Mouse (Mus musculus): Measurements from ENCODE around the gene Hmga2.

Hmga2 gene

DNA sequence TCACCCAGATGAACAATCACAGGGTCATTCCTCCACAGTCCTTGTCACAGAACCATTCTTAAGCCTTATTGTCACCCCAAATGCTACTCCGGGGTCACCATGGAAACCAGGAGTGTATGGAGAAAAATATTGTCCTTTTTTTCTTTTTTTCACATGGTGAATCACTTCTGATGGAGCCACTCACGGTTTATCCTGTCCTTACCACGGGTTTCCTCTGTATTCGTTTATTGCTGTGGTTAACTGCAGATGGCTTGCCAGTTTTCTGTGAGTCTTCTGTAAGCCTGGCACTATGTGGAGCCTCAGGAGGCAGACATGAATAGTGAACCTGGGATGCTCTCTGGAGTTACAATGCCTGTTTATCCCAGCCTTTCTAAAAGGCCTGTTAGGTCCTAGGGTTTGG is 53.4 kb downstream of the Hmga2 start:
- no peak for DNase-seq

DNA sequence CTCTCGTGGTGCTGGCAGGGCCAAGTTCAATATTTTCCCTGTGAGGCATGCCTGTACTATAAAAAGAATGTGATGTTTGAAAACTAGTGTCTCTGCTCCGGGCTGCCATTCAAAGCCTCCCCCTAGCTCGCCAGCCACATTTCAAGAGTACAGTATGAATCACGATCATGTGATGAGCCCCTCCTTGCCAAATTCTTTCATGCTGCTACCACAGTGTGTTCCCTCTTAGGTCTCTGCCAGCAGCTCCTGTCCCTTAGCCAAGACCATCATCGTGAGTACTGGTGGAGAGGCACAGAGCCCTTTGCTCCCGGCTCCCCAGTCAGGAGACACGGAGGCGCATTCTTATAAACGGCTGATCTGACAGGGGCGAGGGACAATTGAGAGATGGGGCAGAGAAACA is 54.2 kb downstream of the Hmga2 start:
- peak; percentile 87 for DNase-seq

DNA sequence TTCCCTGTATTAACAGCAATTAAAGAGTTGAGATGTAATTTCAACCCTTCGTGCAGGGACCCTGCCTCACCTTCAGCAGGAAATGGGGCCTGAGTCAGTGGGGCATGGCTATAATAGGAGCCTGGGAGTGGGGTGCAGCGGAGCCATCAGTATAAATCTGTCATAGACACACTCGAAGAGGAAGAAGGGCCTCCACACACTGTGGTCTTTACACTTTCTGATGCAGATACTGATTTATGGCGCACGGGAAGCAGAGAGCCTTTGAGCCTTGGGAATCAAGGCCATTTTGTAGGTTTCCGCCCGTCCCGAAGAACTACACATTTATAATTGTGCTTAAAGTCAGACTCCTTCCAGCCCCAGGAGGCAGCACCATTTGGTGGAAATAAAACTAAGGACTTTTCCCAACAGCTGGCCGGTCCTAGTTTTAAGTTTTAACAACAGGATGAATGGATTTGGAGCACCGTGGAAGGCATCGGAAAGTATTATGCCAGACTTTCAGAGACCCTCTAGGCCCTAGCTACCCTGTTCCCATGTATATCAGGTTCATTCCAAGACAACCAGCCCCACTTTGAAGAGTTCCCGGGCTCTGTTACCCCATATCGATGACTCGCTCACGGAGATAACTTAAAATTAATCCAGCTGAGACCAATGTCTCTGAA is 55.2 kb downstream of the Hmga2 start:
- DNase-seq, result peak; percentile 29

DNA sequence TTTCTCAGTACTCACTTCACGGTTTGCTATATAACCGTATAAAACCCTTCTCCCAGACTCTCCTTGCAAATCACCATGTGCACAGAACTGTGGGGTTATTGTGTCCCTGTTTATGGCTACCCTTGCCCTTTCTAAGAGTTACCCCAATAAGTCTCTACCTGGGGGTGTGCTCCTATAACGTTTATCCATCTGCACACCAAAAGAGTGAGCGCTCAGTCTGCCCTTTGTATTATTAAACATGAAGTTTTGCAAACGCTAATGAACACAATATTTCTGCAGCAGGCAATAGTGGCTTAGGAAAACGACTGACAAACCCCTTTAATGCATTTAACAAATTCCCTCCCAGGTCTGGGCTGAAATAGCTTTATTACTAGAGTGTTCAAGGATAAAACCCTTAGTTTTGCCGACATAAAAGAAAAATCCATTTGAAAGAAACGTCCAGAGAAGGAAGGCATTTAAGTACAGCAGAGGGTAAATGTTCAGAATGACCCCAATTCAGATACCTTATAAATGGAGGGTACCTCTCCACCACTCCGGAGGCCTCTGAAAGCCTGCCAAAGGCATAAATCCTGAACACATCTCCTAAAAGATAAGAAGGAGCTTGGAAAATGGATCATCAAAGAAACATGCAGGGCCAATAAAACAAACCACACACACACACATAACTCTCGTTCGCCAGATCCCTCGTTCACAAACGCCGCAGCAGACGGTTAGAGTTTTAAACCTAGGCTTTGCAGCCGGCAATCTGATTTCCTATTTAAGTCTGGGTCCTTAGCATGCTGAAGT is 57.3 kb downstream of the Hmga2 start:
- DNase-seq, result no peak

DNA sequence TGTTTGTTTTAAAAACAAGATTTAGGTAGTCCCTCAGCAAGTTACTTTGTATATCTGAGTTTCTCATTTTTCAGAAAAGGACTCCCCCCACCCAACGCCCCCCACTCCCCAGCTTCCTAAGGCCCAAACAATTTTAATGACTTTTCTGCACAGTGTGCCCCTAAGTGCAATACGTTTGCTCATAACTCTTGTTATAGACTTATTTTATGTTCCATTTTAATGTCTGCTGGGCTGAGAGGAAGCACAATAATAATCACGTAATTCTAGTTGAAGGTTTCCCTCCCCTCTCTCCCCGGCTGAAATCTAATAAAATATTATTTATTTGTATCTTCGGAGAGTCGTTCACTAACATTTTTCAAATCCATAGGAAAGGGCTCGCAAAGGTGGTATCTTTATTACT is 58.1 kb downstream of the Hmga2 start:
- DNase-seq, result no peak

DNA sequence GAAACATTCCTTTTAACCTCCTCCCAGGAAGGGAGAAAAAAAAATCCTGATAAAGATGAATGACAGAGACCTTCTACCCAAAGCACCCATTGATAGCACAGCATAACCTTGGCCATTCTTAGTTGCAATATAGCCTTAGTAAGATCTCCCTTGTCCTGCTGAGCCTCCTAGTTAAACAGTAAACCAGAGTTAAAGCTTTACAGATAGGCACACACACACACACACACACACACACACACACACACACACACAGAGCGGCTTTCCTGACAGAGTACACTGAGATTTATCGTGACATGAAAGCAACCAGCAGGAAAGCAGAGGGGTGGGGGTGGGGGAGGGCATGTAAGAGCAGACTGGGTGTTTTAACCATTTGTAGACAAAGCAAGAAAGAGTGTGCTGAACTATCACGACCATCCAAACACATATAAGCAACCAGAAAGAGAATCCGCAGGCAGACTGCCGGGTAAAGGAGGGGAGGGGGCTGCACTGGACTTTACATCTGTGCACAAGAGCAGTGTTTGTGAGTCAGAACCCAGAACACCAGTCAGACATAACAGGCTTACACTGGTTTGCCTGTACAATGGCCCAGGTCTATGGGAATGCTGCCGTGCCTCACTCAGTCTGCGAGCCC is 58.7 kb downstream of the Hmga2 start:
- peak; percentile 82 for DNase-seq

DNA sequence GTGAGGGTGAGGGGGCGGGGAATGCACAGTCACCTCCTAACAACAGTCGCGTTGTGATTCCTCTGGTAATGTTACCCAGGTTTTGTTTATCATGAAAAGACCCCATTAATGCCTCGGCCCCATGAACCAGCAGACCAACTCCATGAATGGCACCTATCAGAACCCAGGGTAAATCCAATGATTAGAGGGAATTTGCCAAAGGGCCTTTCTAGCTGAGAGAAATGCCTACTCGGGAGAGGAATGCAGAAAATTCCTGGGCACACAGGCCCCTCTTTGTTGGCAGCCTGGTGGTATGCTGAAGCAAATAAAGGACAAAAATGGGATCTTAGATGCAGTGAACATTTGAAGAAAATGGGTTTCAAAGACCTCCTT is 59.2 kb downstream of the Hmga2 start:
- DNase-seq, result no peak

DNA sequence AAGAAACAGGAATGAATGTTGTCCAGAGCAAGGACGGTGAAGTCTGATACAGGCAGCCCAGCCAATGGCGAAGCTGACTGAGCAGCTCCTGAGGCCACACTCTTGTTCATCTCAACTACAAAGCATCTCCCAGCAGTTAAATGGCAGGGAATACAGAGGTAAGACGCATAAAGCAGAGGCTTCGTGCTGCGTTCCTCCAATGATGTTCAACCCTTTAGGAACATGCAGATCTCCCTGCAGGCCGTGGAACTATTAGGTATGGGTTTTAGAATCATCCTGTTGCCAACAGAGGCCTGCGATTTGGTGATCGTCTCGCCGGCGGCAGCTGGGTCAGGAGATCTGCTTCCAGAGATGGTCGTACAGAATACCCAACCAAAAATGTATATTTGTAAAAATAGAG is 59.6 kb downstream of the Hmga2 start:
- DNase-seq, result no peak

DNA sequence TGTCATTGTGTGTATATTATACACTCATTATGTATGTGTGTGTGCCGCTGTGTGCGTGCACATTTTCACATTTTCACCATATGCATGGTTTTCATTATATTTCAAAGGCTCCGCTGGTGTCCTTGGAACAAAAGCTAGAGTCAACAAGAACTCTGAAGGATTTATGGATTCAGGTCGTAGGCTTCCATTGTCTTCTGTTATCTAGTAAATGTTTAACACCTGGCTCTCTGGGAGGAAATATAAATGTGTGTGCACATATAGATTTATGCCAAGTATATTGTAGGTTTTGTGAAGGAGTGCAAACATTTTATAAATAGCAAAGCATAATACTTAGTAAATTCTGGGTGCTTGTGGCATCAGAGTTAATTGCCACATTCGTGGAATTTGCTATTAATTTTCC is 64.1 kb downstream of the Hmga2 start:
- DNase-seq, result no peak

DNA sequence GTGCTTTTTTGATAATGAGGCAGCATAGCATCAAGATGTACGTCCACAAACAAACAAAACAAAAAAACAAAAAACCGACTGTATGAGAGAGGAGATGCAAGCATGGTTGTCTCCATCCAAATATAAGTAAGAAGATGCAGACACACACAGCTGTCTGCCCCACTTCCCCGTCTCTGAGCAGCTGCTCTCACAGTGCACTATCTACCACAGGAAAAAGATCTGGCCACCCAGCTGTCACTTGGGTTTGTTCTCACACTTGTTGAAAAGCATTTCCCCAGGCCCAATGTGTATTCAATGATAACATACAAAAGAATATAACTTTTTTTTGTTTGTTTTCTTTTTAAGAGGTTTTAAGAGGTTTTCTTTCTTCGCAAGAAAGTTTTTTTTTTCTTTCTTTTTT is 65.3 kb downstream of the Hmga2 start:
- DNase-seq, result no peak

DNA sequence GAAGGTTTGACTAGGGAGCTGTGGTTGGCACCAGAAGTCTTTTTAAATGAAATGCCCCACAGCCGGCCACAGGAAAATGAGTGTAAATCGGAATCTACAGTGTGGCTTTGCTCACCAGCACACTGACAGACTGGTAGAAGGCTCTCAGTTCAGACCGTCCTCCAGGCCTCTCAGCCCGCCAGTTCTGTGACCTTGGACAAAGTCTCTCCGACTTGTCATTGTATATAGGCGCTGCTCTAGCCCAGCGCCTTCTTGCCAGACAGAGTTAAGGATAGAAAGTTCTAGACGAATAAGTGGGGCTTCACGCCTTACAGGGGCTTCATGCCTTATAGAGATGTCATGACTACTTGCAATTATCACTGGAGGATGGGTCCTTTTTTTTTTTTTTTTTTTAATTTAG is 67.1 kb downstream of the Hmga2 start:
- DNase-seq, result no peak

DNA sequence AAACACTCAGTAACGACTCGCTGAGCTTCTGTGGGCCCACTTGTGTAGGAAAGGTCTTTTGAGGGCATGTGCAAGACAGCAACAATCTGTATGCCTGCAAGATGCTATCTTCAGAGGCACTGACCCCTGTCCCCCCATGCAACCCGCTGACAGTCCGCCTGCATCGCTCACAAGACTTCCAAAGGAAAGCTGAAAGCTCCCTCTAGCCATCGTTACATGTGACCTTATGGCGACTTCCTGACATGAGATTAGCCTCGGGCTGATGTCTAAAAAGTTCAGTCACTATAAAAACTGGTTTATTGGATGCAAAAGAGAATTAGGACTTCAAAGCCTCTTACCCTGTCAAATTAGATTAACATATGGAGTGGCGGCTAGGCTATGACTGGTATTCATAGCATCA is 69.0 kb downstream of the Hmga2 start:
- DNase-seq, result no peak

DNA sequence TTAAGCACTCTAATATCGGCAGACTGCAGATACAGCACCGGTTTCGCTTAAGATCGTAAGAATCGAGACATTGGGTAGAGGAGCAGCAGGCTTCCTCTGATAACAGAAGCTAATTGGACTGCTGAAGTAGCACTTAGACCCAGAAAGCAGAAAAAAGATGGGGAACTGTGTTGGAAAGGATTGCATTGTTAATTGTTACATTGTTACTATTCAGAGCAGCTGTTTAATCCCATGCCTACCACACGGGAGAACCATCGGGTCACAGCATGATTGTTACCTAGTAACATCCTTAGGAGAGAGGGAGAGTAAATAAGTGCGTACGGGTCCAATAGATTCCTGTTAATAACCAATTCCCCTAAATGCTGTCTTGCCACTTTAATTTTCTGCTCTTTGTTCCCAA is 70.2 kb downstream of the Hmga2 start:
- DNase-seq, result no peak

DNA sequence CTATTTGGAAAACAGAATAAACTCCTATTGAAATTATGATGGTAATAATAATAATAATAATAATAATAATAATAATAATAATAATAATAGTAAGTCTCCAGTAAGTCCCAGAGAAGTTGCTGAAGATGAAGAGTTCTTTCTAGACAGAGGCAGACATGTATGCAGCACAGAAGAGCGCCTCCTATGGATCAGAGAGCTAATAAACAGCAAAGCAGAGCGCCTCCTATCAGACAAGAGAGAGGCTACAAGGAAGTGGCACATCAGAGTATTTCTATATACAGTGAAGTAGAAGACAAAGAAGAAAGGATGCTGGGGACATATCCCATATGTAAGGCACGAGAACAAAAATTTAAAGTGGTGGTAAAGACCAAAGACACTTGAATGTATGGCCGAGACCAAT is 70.9 kb downstream of the Hmga2 start:
- no peak for DNase-seq

DNA sequence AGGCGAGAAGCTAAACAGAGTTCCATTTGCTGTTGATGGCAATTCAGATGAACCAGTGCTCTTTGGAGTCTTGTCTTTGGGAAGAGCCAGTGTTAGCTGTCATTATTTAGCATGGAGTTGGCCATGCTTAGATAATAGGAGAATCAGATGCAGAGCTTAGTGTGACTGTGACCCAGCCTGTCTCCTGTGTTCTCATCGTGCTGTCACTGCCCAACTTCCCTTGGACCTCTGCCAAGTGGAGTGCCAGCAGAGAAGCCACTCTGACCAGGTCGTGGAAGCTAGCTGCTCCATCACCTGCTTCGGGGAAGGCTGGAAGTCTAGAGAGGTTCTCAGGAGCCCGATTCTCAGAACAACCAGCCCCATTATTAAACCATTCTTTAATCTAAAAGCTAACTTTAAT is 73.3 kb downstream of the Hmga2 start:
- DNase-seq, result peak; percentile 46

DNA sequence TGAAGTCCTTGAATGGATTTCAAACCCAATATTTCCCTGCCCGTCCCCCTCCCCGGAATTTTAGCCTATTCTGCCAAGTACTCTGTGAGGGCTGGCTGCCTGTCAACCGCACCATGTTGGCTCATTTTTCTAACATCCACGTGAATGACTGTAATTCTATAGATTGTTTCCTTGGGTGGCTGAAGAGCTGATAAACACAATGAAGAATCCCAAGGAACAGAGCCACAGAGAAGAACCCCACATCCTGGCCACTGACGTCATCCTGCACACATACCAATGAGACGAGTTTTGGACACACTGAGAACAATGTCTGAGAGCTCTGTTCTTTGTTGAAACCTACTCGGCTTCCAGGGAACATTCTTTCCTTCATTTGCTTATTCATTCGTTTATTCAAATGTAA is 74.5 kb downstream of the Hmga2 start:
- no peak for DNase-seq

DNA sequence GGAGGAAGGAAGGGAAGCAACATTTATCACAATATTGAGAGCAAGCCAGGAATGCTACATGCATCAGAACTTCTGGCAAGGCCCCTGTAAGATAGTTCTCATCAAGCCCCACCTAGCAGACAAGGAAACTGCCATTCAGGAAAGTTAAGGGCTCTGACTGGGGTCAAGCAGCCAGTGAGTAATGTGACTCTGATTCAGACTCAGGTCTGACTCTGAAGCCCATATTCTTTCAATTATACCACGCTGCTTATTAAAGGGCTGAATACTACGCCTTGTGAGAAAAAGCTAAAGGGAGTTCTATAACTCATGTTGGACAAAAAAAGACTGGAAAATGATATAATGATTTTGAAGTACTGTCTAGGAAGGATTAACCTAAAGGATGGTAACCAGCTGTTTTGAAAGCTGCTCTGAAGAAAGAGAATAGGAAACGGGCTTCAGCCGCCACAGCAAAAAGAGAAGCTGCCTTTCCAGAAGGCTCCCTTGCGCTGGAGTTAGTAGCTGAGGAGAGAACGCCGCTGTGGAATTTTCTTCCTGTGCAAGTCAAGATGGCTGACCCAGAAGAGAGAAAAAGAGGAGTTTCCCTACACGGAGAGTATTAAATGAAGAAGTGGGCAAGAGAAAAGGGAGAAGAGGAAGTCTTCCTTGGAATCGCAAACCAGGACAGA is 76.3 kb downstream of the Hmga2 start:
- DNase-seq, result no peak

DNA sequence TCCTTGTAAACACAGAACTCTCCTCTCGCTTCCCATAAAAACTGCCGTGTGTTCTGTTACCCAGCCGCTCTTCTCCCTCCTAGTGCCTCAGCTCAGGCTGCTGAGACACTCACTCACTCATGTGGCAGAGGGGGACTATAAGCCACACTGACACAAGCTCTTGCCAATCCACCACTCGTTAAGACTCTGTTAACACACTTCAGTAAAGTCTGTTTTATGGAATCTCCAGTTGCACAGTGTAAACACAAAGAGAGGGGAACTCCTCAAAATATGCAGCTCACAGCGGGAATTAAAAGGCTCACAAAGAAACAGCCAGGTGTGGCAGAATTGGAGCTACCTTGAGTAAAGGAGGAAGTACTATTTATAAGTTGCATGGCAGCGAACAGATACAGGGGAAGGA is 77.5 kb downstream of the Hmga2 start:
- DNase-seq, result no peak

DNA sequence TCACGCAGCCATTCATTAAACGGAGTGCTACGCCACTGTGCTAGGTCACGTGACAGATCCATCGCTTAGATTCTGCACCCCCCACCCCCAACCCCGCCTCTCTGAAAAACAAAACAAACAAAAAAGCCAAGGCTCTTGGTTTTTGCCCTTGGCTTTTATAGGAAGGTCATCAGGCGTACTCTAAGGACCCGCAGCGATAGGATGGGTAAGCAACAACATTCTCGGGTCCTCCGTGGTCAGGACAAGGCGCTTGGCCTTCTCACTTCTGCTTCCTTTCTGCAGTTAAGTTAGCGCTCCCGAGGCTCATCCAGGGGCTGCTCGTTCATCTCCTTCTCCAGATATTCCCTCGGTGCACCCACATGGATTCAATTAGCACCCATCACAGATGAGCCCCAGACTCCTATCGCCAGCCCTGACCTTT is 79.0 kb downstream of the Hmga2 start:
- no peak for DNase-seq

DNA sequence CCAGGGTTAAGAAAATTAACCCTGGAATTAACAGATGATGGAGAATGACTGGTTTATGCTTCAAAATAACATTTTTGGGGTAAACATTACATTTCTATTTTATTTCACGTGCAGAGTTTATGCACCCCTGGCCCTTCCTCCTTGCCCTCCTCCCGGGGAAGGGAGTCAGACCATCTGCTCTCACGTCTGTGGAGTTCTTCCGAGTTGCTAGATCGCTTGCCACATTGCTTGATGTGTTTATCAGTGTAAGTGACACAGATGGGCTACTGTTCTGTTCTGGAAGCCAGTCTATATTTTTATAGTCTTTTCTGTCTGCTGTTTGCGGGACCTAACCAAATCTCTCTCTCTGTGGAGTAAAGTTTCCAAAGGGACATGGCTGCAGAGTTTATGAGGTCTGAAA is 80.7 kb downstream of the Hmga2 start:
- DNase-seq, result no peak

DNA sequence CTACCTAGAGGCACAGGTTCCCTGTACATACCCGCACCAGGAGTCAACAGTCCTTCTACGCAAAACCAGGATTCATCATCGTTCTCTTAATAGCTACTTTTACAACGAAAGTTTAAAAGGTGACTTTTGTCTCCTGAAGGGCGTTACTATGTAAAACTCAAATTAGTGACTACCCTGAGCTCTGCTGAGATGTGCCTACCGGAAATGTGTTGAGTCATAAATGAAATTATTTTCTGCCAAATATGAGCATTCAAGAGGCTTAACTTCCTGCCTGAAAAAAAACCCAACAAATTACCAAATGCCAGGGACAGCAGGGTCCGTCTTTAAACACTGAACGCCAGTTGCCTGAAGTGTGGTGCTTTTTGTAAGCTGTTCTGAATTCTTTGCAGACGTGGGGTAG is 81.5 kb downstream of the Hmga2 start:
- DNase-seq, result no peak

DNA sequence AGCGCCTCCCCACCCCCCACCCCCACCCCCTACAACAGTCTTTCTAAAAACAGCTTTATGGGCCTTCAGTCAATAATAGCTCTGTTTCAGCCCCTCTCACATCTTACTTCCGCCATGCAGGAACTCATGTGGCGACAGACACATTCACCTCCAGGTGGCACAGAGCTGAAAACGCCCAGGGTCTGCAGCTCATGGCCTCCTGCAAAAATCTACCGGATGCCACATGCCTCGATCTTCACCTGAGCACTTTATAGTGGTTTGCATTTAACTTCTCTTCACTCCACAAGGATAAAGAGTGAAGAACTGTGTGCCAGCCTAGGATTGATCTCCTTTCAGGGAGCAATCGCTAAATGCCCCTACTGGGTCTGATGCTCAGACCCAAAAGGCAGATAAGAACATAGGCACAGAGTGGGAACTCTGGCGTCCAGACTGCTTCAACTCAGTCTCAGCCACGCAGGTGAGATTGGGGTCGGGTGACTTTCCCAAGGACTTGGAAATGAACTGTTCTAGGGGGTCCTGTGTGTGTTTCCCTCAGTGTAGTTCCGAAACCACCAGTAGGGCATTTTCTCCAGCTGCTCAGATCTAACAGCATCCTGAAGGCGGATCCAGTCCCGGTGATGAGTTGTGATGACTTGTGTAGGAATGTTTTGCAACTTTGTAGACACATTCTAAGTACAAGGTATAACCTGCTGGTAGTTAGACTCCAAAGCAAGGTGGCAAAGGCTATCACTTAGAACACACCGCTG is 84.1 kb downstream of the Hmga2 start:
- no peak for DNase-seq
